Mouse (Mus musculus): Measurements from ENCODE around the gene Btg3.
A peak's percentile ranks its signal among the peaks of the same experiment; 100 is the strongest.
"Not testable (repeated sequence)": the region's sequence is repeated elsewhere in the genome, so short reads cannot be mapped to it uniquely, and the experiment has no call there.

The Btg3 gene

GRCm38 (mm10) chr16:78376745-78377570 lies at the start of gene Btg3:
TSS of gene Btg3 (minus strand) at chr16:78377192.
- DNase-seq (ENCODE audit: extremely low spot score): peak; percentile 90

DNA sequence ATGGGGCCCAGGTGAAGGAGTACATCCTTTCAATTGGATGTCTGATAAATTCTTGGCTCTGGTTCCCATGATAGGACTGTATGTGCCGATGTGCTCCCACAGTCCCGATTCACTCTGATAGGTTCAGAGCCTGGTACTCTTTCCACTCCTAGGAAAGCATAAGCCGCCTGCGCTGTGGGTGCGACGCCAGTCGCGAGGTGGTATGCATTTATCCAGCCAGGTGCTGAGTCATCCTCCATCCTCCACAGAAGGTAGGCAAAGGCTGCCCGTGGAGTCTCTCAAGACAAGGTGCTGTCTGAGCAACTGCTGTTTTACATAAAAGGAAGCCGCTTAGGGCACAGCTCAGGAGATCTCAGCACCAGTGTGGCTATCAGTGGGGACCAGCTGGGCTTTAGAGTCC lies 40.7 kb upstream of the Btg3 start:
- no peak for DNase-seq (ENCODE audit: extremely low spot score)

- DNase-seq (ENCODE audit: extremely low spot score): no peak
Observed at GRCm38 (mm10) chr16:78416500-78416899, 39.5 kb upstream of the Btg3 start.

- no peak for DNase-seq (ENCODE audit: extremely low spot score)
Observed at GRCm38 (mm10) chr16:78409991-78410390, 33.0 kb upstream of the Btg3 start.

- DNase-seq (ENCODE audit: extremely low spot score): no peak
Observed at GRCm38 (mm10) chr16:78407855-78408254, 30.9 kb upstream of the Btg3 start.

GRCm38 (mm10) chr16:78406657-78407056 lies 29.7 kb upstream of the Btg3 start:
- DNase-seq (ENCODE audit: extremely low spot score): no peak

- no peak for DNase-seq (ENCODE audit: extremely low spot score)
Observed at GRCm38 (mm10) chr16:78402316-78402715, 25.3 kb upstream of the Btg3 start.

- DNase-seq (ENCODE audit: extremely low spot score): no peak
Observed at GRCm38 (mm10) chr16:78399423-78399822, 22.4 kb upstream of the Btg3 start.

- DNase-seq (ENCODE audit: extremely low spot score): no peak
Observed at GRCm38 (mm10) chr16:78398734-78399133, 21.7 kb upstream of the Btg3 start.

DNA sequence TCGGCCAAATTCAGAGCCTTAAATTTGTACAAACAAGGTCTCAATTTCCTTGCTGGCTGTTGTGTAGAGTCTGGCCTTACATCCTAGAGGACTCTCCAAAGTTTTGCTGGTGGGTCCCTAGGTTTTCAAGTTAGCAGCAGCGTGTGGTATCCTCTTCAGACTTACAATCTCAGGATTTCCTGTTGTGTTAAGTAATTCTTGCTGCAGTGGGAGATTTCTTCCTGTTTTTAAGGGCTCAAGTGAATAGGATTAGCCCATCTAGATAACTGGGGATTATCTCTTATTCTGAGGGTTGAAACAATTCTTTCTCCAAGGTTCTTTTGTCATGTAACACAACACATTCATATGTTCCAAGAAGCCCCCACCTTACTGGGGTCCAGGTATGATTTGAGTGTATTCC lies 14.4 kb upstream of the Btg3 start:
- no peak for DNase-seq (ENCODE audit: extremely low spot score)

DNA sequence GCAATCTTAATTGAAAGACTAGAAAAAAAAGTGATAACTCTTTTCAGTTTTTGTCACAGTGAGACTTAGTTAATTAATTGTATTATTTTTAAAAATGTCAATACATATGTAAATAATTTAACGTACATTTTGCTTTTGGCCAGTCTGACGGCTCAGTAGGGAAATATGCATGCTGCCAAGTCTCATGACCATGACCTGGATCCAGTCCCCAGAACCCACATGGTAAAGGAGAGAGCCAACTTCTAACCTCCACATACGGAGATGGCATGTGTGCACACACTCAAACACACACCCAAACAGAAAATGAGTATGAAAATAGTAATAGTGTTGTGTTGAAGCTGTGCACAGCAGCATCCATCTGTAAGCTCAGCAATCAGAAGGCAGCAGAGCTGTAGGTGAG lies 13.0 kb upstream of the Btg3 start:
- DNase-seq (ENCODE audit: extremely low spot score): no peak

- no peak for DNase-seq (ENCODE audit: extremely low spot score)
Observed at GRCm38 (mm10) chr16:78389122-78389521, 12.1 kb upstream of the Btg3 start.

- no peak for DNase-seq (ENCODE audit: extremely low spot score)
Observed at GRCm38 (mm10) chr16:78378493-78378892, 1.5 kb upstream of the Btg3 start.

- peak; percentile 75 for DNase-seq (ENCODE audit: extremely low spot score)
Observed at GRCm38 (mm10) chr16:78375821-78376691, 936 bp downstream of the Btg3 start.

DNA sequence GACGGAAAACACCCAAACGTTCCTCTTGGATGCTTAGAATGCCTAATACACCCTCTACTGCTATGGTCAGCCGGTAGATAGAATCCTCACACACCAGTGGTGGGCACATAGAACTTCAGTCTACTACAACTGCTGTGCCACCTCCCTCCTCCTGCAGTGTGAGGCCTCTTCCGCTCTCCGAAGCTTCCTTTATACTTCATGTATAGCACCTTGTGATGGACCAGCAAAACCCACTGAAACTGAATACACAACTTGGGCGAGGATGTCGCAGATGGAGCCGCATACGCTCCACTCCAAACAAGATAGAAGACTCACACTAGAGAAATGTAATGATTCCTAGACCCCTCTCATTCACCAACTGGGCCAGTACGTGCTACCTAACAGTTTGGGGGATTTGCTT lies 1.8 kb downstream of the Btg3 start:
- peak; percentile 24 for DNase-seq (ENCODE audit: extremely low spot score)

DNA sequence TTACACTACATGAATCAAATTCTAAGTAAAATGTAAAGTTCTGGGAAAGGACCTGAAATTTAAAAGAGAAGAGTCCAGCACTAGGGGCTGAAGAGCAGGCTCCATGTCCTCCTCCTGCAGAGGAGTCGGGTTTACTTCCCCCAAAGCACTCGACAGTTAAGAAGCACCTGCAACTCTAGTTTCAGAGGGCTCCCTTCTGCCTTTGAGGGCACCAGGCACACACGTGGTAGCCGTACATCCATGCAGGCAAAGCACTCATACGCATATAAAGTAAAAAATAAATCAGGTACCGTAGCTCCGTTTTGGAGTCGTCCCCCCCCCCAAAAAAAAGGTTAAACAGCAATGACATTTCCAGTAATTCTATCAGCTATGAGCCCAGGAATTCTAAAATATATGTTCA lies 3.2 kb downstream of the Btg3 start:
- no peak for DNase-seq (ENCODE audit: extremely low spot score)

GRCm38 (mm10) chr16:78372786-78373185 lies 4.2 kb downstream of the Btg3 start:
- DNase-seq (ENCODE audit: extremely low spot score): no peak

DNA sequence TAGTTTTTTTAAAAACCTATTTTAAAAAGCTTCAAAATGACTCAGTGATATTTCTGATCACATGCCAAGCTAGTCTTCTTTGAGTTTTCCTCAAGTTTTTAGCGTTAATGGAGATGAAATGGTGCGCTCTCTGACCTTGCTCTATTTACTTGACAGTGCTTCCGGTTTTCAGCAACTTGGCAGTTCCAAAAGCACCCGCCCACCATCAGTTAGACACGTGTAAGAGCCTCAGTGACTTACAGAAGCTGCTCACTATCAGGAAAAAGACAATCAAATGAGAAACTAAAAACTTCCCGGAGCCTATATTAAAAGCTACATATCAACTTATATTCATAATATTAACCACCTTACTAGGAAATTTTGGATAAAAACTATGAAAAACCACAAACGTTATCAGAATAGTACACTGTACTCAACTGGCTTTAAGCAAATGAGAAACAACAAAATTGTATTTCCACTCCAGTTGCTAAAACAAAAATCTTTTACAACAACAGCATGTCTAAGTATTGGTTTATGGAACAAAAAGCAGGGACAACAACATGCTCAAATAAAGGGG lies 5.4 kb downstream of the Btg3 start:
- DNase-seq (ENCODE audit: extremely low spot score): no peak

DNA sequence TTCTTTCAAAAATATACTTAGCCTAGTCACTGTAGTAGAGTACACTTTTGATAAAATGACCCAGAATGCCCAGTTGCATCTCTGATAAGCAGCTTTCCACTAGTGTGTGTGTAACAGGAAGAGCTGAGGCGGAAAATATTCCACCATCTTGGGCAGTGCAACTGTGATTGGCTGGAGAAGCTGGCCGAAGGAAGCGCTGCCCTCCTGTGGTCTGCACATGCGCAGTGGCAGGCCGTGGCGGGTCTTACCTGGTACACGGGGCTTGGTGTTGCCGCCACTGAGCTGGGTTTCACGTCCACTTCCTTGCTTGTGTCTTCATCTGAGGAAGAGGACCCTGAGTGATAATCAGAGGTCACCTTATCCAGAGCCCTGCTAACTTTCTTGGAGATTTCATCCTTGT lies 12.4 kb downstream of the Btg3 start:
- DNase-seq (ENCODE audit: extremely low spot score): not testable (repeated sequence)

- DNase-seq (ENCODE audit: extremely low spot score): no peak
Observed at GRCm38 (mm10) chr16:78361466-78361865, 15.5 kb downstream of the Btg3 start.

- DNase-seq (ENCODE audit: extremely low spot score): no peak
Observed at GRCm38 (mm10) chr16:78357757-78358156, 19.2 kb downstream of the Btg3 start.

- no peak for DNase-seq (ENCODE audit: extremely low spot score)
Observed at GRCm38 (mm10) chr16:78347328-78347926, 29.6 kb downstream of the Btg3 start.
